Mouse (Mus musculus): ENCODE results near the gene Dnajc19.

DNA sequence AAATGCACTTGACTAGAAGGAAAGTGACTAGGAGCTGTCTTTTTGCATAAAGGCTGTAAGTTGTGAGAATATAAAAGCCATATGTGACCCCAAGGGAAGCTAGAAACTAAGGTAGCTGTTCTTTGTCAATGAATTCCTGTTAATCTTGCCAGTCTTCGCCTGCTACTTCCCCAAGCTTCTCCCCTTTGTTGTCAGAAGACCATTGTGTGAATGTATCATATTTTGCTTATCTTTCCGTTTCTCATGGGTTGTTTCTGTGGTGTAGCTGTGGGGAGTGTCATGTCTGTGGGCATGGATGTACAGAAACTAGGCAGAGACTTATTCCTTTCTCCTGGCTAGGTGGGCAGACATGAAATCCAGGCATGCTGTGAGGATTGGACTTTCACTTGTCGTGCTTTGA is 808 bp upstream of the Dnajc19 start:
- TF ChIP-seq ETS1 (IDR thresholded peaks at IDR 0.05; ENCODE audit: low read depth, low read length), result peak; percentile 51; the same call in 1 of the 2 replicates
- TF ChIP-seq MAZ (IDR thresholded peaks at IDR 0.05; ENCODE audit: low read depth, low read length), result no peak
- no peak for TF ChIP-seq JUND (IDR thresholded peaks at IDR 0.05; ENCODE audit: low read depth, low read length)
- peak; percentile 38; the same call in 1 of the 2 replicates for TF ChIP-seq TCF12 (IDR thresholded peaks at IDR 0.05; ENCODE audit: low read depth, low read length)
- no peak for TF ChIP-seq E2F4 (IDR thresholded peaks at IDR 0.05; ENCODE audit: borderline replicate concordance, low read depth, low read length)
